Mouse (Mus musculus): ENCODE results near the gene Gmpr. TPM values are rescaled to one million over a fixed set of nuclear protein-coding genes. Genes with fewer than 3 reads are reported as not detected.

Gene Gmpr
- polyA plus RNA-seq, 1 experiment, result 320 TPM

GRCm38 (mm10) chr13:45546946-45547345 lies 39.7 kb downstream of the Gmpr start:
- Histone ChIP-seq H3K4me1 (ENCODE audit: control insufficient read depth) (peaks cover 87% of the 10 kb centered on the region), H3K27me3 (ENCODE audit: control insufficient read depth) (no peaks in the 10 kb centered on the region), H3K9me3 (ENCODE audit: control insufficient read depth, low read length) (no peaks in the 10 kb centered on the region), H3K36me3 (ENCODE audit: control insufficient read depth) (peaks cover 95% of the 10 kb centered on the region), H3K4me3 (replicated peaks) (peak overlapping the region; percentile 64)
- TF ChIP-seq GATA1 (IDR thresholded peaks at IDR 0.05; ENCODE audit: low read length) (no peak), TAL1 (IDR thresholded peaks at IDR 0.05; ENCODE audit: low read length) (no peak)

GRCm38 (mm10) chr13:45547549-45547948 lies 40.3 kb downstream of the Gmpr start:
- Histone ChIP-seq H3K9me3 (ENCODE audit: control insufficient read depth, low read length) (no peaks in the 10 kb centered on the region), H3K36me3 (ENCODE audit: control insufficient read depth) (peaks cover 92% of the 10 kb centered on the region), H3K4me1 (ENCODE audit: control insufficient read depth) (peaks cover 83% of the 10 kb centered on the region), H3K4me3 (replicated peaks) (peak overlapping the region; percentile 64), H3K27me3 (ENCODE audit: control insufficient read depth) (no peaks in the 10 kb centered on the region)
- no peak for TF ChIP-seq TAL1 (IDR thresholded peaks at IDR 0.05; ENCODE audit: low read length)
- TF ChIP-seq GATA1 (IDR thresholded peaks at IDR 0.05; ENCODE audit: low read length), result no peak

GRCm38 (mm10) chr13:45553674-45554073 lies 46.4 kb downstream of the Gmpr start:
- no peaks in the 10 kb centered on the region for H3K27me3 ChIP-seq (ENCODE audit: control insufficient read depth)
- H3K4me3 ChIP-seq (replicated peaks), result no peak overlapping the region
- TF ChIP-seq GATA1 (IDR thresholded peaks at IDR 0.05; ENCODE audit: low read length) (no peak), TAL1 (IDR thresholded peaks at IDR 0.05; ENCODE audit: low read length) (no peak)
- peaks cover 50% of the 10 kb centered on the region for H3K4me1 ChIP-seq (ENCODE audit: control insufficient read depth)
- H3K36me3 ChIP-seq (ENCODE audit: control insufficient read depth), result peaks cover 49% of the 10 kb centered on the region
- H3K9me3 ChIP-seq (ENCODE audit: control insufficient read depth, low read length), result peaks cover 2% of the 10 kb centered on the region; the same call in 1 of the 2 replicates

DNA sequence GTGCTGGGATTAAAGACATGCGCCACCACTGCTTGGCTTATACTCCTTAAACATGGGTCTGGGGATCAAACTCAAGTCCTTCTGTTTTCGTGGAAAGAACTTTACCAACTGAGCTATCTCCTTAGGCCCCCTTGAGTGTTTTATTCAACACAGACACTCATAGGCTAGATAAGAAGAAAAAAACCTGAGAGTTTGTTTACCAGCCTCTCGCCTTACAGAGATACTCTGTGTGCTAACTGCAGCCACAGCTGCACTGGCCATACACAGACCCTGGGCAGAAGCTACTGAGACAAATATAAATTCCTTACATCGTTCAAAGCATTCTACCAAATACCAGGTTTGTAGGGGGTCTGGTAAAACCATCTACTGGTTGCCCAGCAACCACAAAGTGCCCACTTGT lies 51.1 kb downstream of the Gmpr start:
- peaks cover 14% of the 10 kb centered on the region for H3K36me3 ChIP-seq (ENCODE audit: control insufficient read depth)
- no peak overlapping the region for H3K4me3 ChIP-seq (replicated peaks)
- H3K9me3 ChIP-seq (ENCODE audit: control insufficient read depth, low read length), result peaks cover 2% of the 10 kb centered on the region; the same call in 1 of the 2 replicates
- no peaks in the 10 kb centered on the region; the same call in 1 of the 2 replicates for H3K27me3 ChIP-seq (ENCODE audit: control insufficient read depth)
- TF ChIP-seq TAL1 (IDR thresholded peaks at IDR 0.05; ENCODE audit: low read length), result no peak
- no peak for TF ChIP-seq GATA1 (IDR thresholded peaks at IDR 0.05; ENCODE audit: low read length)
- H3K4me1 ChIP-seq (ENCODE audit: control insufficient read depth), result peaks cover 44% of the 10 kb centered on the region

- peaks cover 2% of the 10 kb centered on the region; the same call in 1 of the 2 replicates for H3K9me3 ChIP-seq (ENCODE audit: control insufficient read depth, low read length)
- H3K4me1 ChIP-seq (ENCODE audit: control insufficient read depth), result peaks cover 39% of the 10 kb centered on the region
- peaks cover 5% of the 10 kb centered on the region for H3K36me3 ChIP-seq (ENCODE audit: control insufficient read depth)
- TF ChIP-seq GATA1 (IDR thresholded peaks at IDR 0.05; ENCODE audit: low read length) (no peak), TAL1 (IDR thresholded peaks at IDR 0.05; ENCODE audit: low read length) (no peak)
- no peaks in the 10 kb centered on the region; the same call in 1 of the 2 replicates for H3K27me3 ChIP-seq (ENCODE audit: control insufficient read depth)
- H3K4me3 ChIP-seq (replicated peaks), result no peak overlapping the region
These were observed 52.0 kb downstream of the Gmpr start for GRCm38 (mm10) chr13:45559258-45559657.

DNA sequence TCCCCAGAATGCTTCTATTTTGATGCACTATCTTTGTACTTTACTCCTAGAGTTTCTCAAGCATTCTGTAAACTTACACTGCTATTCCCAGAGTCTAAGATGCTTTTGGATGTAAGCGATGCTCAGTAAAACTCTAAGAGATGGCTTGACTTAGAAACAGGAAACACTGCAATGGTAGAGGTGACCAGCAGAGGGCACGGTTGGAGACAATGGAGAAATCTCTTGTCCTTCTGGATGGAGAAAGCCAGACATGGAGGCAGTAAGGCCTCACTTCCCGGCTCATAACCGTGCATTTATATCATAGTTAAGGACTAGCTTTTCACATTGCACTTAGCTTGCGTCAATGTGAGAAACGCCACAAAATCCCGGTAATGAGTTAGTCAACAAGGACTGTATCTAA lies 53.3 kb downstream of the Gmpr start:
- peaks cover 4% of the 10 kb centered on the region for H3K36me3 ChIP-seq (ENCODE audit: control insufficient read depth)
- peaks cover 39% of the 10 kb centered on the region for H3K4me1 ChIP-seq (ENCODE audit: control insufficient read depth)
- H3K9me3 ChIP-seq (ENCODE audit: control insufficient read depth, low read length), result peaks cover 2% of the 10 kb centered on the region; the same call in 1 of the 2 replicates
- TF ChIP-seq GATA1 (IDR thresholded peaks at IDR 0.05; ENCODE audit: low read length), result no peak
- no peak for TF ChIP-seq TAL1 (IDR thresholded peaks at IDR 0.05; ENCODE audit: low read length)
- H3K4me3 ChIP-seq (replicated peaks), result no peak overlapping the region
- H3K27me3 ChIP-seq (ENCODE audit: control insufficient read depth), result no peaks in the 10 kb centered on the region; the same call in 1 of the 2 replicates

DNA sequence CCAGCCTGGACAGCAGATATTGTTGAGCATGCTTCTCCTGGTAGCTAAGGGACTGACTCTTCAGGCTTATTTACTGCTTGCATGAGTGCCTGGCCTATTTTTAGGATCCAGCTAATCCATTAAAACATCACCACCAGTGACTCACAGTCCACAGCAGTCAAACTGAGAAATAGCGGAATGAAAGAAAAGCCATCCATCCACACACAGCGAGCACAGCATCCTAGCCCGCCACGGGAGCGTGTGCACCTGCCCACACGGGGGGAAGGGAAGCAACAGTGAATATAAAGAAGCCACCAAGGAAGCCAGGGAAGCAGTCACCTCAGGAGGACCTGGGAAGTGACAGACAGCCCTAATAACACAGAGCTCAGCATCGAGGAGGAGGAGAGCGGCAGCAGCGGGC lies 54.8 kb downstream of the Gmpr start:
- peaks cover 7% of the 10 kb centered on the region for H3K36me3 ChIP-seq (ENCODE audit: control insufficient read depth)

DNA sequence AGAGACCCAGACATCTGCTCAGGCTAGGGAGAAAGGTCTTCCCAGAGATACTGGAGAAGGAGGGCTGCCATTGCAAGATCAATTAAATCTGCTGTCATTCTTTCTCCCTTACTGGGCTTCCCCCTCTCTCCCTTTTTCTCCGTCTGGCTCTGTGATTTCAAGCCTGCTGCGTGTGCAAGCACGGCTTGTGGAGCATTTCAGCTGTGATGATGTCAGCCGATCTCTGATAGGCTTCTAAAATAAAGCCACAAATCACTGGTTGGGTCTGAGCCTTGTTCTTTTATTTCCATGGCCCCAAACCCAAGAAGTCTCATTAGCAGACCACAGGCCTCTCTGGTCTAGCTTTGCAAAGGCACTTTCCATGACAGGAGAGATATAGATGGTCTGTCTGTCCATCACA lies 57.7 kb downstream of the Gmpr start:
- no peaks in the 10 kb centered on the region; the same call in 1 of the 2 replicates for H3K27me3 ChIP-seq (ENCODE audit: control insufficient read depth)
- no peaks in the 10 kb centered on the region for H3K9me3 ChIP-seq (ENCODE audit: control insufficient read depth, low read length)
- peaks cover 13% of the 10 kb centered on the region for H3K36me3 ChIP-seq (ENCODE audit: control insufficient read depth)
- H3K4me1 ChIP-seq (ENCODE audit: control insufficient read depth), result peaks cover 8% of the 10 kb centered on the region
- no peak overlapping the region for H3K4me3 ChIP-seq (replicated peaks)
- TF ChIP-seq GATA1 (IDR thresholded peaks at IDR 0.05; ENCODE audit: low read length) (no peak), TAL1 (IDR thresholded peaks at IDR 0.05; ENCODE audit: low read length) (no peak)

More for the DNA sequence above, 54.8 kb downstream of the Gmpr start:
- H3K27me3 ChIP-seq (ENCODE audit: control insufficient read depth), result no peaks in the 10 kb centered on the region; the same call in 1 of the 2 replicates
- H3K4me3 ChIP-seq (replicated peaks), result no peak overlapping the region
- H3K9me3 ChIP-seq (ENCODE audit: control insufficient read depth, low read length), result no peaks in the 10 kb centered on the region
- no peak for TF ChIP-seq GATA1 (IDR thresholded peaks at IDR 0.05; ENCODE audit: low read length)
- no peak for TF ChIP-seq TAL1 (IDR thresholded peaks at IDR 0.05; ENCODE audit: low read length)
- peaks cover 34% of the 10 kb centered on the region for H3K4me1 ChIP-seq (ENCODE audit: control insufficient read depth)

- Histone ChIP-seq H3K4me3 (replicated peaks) (no peak overlapping the region), H3K27me3 (ENCODE audit: control insufficient read depth) (no peaks in the 10 kb centered on the region), H3K9me3 (ENCODE audit: control insufficient read depth, low read length) (no peaks in the 10 kb centered on the region), H3K36me3 (ENCODE audit: control insufficient read depth) (peaks cover 13% of the 10 kb centered on the region), H3K4me1 (ENCODE audit: control insufficient read depth) (peaks cover 25% of the 10 kb centered on the region)
- no peak for TF ChIP-seq GATA1 (IDR thresholded peaks at IDR 0.05; ENCODE audit: low read length)
- TF ChIP-seq TAL1 (IDR thresholded peaks at IDR 0.05; ENCODE audit: low read length), result no peak
These were observed 62.7 kb downstream of the Gmpr start for GRCm38 (mm10) chr13:45569932-45570331.

DNA sequence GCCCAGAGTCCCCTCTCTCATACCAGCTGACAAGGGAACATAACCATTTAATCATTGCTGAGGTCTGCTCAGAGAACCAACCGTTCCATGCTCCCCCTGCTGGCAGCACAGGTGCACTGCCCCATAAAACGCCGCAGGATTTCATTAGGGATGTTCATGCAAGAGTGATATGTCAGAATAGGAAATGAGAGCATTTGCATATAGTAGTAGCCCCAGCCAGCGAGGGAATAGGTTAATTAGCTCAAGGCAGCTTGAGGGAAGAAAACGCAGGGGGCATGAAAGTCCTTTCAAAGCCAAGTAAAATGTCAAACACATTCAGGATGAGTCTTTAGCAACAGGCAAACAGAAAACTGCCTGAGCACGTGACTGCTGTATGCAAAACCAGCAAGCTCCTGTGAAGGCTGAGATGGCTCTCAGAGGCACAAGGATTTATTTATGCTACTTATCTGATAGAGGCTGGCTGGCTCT lies 64.6 kb downstream of the Gmpr start:
- Histone ChIP-seq H3K27me3 (ENCODE audit: control insufficient read depth) (no peaks in the 10 kb centered on the region), H3K4me3 (replicated peaks) (peak overlapping the region; percentile 41), H3K9me3 (ENCODE audit: control insufficient read depth, low read length) (no peaks in the 10 kb centered on the region), H3K4me1 (ENCODE audit: control insufficient read depth) (peaks cover 25% of the 10 kb centered on the region), H3K36me3 (ENCODE audit: control insufficient read depth) (peaks cover 8% of the 10 kb centered on the region)
- TF ChIP-seq TAL1 (IDR thresholded peaks at IDR 0.05; ENCODE audit: low read length), result no peak
- TF ChIP-seq GATA1 (IDR thresholded peaks at IDR 0.05; ENCODE audit: low read length), result no peak

Data from erythroblast, embryonic 14.5 days (primary cell).